Mouse (Mus musculus): ENCODE measurements at regions not wholly inside any gene's neighbourhood (a gene's known extent, or its start where the extent isn't known, plus 50 kb on each side); places are given as distances from the start of the nearest gene placed in this dataset.

DNA sequence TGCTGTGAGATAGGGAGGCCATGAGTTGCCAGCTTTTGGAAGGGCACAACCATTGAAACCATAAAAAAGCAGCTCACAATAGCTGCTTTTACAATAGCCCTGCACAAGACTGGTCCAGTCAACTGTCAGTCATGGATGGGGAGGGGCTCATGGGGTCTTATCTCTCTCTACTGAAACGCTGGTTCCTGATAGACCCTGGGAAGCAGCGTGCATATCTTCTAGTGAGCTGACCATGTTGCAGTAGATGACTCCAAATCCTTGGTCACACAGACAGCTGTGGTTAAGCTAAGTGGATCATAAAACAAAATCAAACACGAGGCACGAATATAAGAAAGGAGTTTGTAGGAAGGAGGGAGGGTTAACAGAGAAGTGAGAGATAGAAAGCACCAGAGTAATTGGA lies 105.0 kb downstream of the Aldh8a1 start:
- in situ Hi-C loops (cut with MboI, MseI), result no loop called here

DNA sequence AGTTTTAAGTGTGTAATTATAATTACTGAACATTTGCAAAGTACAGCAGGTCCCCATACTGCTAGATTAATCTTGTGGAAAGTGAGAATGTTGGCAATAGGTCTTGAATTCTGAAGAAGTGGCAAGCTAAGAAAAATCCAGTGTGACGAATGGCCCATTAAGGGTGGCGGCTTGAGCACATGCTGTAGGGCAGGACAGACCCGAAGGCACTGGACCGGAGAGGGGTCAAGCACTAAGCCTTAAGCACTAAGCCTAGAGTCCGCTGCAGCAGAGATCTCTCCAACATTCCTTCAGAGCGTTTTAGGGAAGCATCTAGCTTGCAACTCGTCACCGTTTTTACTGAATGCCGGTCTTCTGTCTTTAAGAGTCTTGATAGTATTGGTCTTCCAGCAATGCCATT lies 105.6 kb downstream of the Aldh8a1 start:
- in situ Hi-C loops (cut with MboI, MseI), result no loop called here

DNA sequence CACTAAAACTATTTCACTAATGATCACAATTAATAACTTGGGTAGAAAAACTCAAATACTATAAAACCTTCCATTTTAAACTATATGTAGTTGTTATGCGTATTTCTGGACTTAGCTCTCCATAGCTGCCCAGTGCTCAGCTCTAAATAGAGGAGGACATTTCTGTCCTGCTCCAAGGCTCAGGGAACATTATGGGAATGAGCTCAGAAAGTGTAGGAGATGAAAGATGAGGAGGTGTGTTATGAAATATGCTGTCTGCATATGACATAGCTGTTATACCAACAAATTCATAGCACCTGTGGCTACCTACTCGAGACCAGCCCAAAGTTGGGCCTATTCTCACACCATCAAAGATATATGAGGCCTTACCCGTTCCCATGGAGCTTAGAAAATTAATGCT lies 106.3 kb downstream of the Aldh8a1 start:
- in situ Hi-C loops (cut with MboI, MseI), result no loop called here

DNA sequence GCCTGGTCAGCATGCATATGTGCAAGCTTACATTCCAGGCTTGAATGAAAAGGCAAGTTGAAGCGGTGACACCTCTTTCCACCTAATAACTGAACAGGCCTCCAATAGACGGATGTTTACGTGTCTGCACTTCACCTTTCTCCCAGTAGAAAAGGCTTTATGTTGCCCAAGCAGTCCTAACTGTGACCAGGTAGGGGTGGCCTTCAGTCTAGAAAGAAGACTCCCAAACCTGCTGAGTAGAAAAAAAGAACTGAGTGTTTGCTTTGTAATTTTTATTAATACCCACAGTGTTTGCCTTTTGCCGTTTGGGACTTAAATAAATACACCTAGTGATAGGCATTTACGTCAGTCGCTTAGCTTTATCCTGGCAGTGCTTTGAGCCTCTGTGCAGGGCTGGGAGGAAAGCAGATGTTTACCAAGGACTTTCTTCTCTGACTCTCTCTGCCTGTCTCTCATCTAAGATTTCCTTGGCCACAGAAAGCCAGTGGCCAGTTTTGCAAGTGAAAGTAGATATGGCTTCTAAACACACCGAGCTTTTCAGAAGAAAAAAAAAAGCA lies 104.5 kb upstream of the 1700020N01Rik start:
- in situ Hi-C loops (cut with MboI, MseI), result no loop called here

DNA sequence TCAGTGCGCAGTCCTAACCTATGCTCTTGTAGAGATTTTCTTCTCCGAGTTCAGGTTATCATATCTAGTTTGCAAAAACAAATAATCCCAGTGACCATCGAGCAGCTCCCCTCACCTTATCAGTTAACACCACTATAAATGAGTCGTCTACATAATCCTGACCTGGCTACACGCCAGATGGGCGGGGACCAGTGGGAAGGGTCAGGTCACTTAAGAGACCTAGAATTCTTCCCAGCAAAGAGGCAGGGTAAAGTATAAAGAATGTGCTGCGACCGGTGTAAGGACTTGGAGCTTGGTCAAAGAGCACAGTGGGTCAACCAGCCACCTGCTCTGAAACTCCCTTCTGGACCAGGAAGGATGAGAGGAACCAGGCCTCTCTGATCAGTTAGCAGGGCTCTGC lies 102.0 kb upstream of the 1700020N01Rik start:
- in situ Hi-C loops (cut with MboI, MseI), result no loop called here

DNA sequence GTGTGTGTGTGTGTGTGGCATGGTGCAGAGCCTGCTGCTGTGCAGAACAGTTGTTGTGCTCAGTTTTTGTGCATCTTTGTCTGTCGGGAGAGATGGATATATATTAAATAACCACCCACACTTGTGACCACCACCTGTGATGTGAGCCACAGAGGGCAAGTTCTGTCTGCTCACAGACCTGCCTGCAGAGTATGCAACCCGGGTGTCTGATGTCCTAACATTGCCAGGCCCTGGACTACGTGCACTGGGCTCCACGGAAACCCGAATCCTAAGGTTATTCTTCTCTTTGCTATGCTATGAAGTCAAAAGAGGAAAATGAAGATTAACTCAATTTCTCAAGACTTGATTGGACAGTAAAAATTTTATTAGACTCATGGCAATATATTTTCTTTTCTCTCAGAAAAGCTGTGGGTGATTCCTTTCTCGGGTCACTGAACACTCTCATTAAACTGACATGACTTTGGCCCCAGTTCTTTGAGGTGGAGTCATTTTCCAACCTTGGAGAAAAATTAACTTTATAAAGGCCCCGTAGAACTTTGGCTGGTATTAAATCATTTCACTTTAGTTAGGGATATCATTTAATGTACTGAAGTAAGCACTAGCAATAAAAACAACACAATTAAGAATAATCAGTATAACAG lies 100.6 kb upstream of the 1700020N01Rik start:
- in situ Hi-C loops (cut with MboI, MseI), result no loop called here

DNA sequence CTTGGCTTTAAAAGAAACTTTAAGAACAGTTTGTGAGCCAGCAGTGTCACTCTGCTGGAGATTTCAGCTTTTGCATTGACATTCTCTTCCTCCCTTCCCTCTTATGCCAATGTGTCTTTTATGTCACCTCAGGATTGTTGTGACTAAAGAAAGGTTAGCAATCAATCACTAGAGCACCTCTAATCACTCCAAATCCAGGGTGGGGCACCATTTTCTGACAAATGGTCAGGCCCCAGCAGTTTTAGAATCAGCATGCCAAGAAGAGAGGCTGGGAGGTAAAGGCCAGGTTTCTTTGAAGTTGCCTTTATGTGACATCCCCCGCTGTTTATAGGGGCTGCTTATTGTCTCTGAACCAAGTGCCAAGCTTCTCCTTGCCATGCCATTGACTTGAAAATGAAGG lies 98.4 kb upstream of the 1700020N01Rik start:
- in situ Hi-C loops (cut with MboI, MseI), result no loop called here

DNA sequence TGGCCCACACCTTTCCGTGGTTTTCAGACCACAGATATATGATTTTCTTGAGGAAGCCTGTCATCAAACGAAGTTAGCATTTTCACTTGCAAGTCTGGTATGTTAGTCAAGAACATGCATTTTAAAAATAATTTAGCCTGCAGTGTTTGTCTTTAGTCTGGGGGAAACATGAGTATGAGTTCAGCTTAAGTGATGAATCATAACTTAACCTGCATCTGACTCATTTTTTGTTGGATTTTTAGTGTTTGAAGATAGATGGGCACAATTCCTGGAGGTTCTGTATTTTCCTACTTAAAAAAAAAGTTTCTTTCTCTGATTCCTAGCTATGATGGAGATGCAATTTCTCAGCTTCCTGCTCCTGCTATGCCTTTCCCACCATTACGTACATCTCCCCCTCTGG lies 95.8 kb upstream of the 1700020N01Rik start:
- in situ Hi-C loops (cut with MboI, MseI), result no loop called here

DNA sequence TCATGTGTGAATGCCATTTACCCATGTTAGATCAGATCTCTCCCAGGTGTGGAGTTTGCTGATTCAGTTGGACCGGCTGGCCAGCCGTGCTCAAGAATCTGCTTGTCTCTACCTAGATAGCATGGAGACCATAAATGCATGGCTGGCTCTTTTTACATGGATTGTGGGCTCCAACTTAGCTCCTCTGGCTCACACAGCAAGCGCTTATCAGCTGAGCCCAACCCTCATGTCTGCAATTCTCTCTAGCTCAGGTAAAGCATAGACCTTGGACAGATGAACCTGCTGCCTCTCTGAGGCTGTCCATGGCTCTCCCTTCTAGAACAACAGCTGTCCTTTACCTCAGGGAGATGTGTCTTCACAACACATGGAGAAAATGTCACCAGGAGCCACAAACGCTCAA lies 94.8 kb upstream of the 1700020N01Rik start:
- in situ Hi-C loops (cut with MboI, MseI), result no loop called here

DNA sequence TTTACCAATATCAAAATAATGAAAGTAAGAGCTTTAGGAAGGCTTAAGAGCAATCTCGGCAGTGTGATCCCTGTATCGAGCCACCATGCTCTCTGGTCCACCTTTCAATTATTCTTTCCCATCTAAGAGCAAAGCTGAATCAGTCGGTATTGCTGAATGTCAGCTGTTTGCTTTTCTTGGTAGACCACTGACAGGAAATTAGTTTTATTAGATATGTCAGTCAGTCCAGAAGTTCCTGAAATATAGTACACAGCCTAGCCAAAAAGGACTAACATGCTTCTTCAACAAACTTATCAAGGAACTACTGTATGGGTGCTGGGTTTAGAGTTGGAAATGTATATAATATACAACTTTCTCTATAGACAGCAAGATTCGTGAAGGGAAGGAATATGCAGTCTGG lies 91.3 kb upstream of the 1700020N01Rik start:
- in situ Hi-C loops (cut with MboI, MseI), result no loop called here

DNA sequence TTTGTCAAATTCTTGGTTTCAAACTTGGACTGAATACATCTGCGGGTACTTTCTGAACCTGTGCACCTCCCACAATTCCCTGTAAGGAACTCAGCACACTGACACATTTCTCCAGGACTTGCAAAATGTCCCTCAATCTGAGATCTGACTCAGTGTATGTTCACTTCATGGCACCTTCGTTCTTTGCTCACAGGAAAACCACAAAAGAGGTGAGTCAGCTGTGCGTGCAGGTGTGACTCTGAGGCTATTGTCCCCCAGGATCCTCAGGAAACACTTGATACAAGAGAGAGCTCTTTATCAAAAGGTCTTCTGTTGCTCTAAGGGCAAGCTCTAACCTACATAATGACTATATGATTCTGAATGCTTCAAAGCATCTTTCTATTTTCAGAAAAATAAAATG lies 88.5 kb upstream of the 1700020N01Rik start:
- in situ Hi-C loops (cut with MboI, MseI), result no loop called here

DNA sequence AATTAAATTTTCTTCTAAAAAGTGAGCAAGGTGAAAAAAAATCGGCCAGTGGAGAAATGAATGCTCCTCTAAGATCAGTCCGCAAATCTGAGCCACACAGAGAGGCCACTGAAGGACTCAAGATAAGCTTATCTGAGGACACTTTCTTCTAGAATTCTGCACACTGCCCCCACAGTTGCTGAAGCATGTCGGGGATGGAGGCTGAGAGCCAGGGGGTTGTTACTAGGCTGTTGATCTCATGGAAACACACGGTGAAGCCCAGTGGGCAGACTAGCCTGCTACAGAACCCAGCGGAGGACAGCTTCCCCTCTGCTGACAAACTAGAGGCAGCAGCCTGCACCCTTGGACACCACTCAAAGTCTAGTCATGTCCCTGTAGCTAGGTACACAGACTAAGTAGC lies 81.6 kb upstream of the 1700020N01Rik start:
- in situ Hi-C loops (cut with MboI, MseI), result no loop called here

DNA sequence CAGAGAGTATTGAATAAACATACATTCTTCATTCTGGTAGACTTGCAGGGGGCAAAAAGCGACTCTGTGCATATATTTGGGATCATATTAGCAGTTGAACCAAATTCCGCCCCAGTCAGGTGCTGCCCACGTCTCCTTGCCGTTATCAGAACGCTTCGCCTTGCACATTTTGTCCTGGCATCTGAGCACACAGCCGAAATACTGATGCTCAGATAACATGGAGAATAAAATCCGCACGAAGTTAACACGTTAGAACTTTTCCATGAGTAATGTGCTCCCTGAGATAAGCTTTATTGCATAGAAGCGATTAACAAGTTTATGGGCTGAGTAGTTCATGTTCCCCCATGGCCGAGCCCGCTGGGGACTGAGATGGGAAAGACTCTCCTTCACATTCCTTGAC lies 80.5 kb upstream of the 1700020N01Rik start:
- in situ Hi-C loops (cut with MboI, MseI), result no loop called here

DNA sequence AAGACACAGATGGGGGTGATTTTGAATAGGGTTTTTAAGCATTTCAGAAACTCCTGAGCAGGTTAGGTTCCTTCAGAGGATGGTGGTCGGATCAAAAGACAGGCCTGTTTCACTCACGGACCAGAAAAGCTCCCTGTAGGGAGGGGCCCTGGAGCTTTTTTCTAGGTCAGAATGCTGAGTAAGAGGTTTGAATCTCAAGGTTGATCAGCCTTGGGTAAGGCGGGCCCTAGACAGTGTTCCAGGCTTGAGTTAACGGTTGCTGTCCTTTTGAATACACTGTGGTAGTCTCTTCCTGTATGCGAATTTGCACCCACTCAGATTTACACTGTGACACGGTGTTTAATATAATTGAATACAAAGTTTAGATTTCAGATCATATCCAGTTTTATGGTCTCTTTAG lies 75.2 kb upstream of the 1700020N01Rik start:
- in situ Hi-C loops (cut with MboI, MseI), result no loop called here

DNA sequence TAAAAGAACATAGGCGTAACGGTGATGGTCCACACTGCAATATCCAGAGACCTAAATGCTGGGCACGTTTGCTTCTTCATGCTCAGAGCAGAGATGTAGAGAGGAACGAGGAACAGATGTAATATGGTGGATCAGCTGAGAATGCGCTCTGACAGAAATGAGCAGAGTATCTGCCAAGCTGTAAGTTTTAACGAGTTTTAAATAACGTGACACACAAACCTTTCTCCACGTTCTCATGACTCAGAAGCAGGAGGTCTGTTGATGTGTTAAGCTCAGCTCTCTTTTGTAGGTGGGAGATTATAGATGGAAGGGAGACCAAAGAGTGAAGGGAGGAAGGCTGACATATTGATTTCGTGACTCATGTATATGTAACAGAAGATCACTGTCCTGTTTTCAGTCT lies 72.1 kb upstream of the 1700020N01Rik start:
- in situ Hi-C loops (cut with MboI, MseI), result no loop called here

DNA sequence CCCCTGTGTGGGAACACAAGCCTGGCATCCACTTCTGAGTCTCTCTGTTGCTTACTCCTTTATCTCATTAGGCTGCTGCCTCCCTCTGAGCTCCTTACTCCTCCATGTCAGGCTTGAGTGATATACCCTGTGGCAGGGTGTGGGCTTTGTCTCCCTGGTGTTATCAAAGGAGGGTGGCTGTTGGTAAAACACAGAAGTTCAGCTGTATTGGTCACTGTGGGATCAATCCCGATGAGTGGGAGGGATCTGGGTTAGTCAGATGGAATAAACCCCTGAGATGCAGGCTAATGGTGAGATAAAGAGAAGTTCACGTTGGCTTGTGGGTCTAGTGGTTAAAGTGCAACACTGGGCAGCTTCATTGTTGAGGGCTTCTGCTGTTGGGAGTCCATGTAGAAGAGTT lies 67.4 kb upstream of the 1700020N01Rik start:
- in situ Hi-C loops (cut with MboI, MseI), result no loop called here

DNA sequence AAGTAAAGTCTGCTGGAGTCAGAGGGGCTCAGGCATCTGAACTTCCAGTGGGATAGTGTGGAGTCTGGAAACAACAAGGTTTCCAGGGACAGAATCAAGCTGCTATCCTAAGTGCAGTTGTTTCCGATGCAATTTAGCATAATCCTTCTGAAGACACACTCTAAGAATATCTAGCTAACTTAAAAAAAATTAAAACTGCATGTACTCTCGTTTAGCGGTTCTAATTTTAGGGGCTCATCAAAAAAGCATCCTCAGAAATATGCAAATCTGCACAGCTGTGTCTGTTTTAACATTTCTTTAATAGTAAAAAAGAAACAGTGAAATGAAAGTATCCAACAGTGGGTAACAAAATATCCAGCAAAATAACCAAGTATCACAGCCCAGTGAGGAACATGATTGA lies 64.5 kb upstream of the 1700020N01Rik start:
- in situ Hi-C loops (cut with MboI, MseI), result no loop called here

DNA sequence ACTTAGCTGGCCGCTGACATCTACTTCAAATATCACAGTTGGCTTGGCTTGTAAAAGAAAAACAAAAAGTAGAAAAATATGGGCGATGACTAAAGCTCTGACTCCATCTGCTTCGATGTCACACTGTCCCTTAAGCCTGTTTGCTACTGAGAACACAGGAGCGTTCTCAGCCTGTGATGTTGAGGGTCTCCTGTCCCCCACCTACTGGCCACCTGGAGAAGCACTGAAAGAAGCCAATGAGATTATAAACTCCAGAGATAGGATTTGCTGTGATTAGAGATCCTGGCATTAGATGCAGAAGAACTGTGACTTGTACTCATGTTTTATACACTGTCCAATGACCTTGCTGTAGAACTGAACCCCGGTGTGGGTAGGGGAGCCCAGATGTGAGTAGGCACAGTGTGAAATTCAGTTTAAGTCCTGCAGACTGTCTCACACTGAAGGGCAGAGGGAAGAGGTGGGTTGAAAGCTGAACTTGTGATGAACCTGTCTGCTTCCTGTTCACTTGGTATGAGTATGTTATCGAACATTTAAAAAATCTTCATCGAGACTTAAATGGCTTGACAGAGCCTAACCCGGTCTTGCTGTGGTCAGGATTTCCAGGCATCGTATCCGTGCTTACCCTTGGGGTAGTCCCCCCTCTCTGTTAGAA lies 63.7 kb upstream of the 1700020N01Rik start:
- in situ Hi-C loops (cut with MboI, MseI), result no loop called here

DNA sequence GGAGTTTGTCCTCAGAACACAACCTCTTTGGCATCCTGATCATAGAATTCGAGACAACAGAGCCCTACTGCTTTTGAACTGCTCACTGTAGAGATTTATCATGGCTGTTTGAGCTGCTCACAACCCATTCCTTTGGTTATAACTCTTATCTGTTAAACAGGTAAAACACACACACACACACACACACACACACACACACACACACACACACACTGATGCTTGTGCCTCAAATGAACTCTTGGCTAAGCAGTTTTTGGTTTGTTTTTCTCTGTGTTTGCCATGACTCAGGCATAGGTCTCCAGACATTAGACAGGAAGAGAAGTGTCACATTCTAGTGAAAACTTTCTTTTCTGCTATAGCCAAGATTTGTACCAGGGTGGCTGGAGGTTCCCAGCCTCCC lies 60.8 kb upstream of the 1700020N01Rik start:
- in situ Hi-C loops (cut with MboI, MseI), result no loop called here

DNA sequence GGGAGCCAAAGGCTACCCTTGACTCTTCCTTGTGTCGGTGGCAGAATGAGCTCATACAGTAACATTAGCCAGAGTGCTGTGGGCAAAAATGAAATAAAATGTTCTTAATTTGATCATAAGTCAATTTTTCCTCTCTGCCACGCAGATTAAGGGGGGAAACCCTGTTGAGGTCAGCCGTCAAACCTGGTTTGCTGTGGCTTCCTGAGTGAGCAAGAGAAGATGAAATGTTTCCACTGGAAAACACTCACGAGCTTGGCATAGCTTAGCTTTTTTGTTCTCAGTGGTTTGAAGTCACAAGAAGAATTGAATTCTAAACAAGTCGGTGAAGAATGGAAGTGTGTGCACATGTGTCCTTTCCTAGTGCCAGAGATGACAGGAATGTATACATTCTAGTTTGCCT lies 57.3 kb upstream of the 1700020N01Rik start:
- in situ Hi-C loops (cut with MboI, MseI), result no loop called here

DNA sequence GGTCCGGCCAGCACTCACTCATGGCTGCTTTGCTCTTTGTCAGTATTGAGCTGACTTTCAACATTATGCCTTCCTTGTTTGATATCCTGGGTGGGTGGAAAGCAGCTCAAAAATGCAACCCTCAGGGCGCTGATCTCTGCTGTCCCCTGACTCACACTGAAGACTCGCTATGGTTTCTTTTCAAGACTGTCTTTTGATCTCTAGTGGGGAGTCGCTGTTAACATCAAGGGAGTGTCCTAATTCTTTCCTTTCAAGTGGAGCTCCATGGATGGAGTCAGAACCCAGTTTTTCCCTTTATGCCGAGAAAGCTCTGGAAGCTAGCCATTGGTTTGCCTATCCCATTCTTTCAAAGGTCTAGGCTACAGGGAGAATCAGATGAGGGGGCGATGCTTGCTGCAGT lies 54.5 kb upstream of the 1700020N01Rik start:
- in situ Hi-C loops (cut with MboI, MseI), result no loop called here

Measured in regulatory T cell (primary cell).